Mouse (Mus musculus): ENCODE data around the gene B230307C23Rik. TPM values are rescaled to one million over a fixed set of nuclear protein-coding genes. Genes with fewer than 3 reads are reported as not detected.

The B230307C23Rik gene
- 26.9 TPM for polyA plus RNA-seq (2017; shearing (Covaris generic))

GRCm38 (mm10) chr16:97996616-97997382 is at the start of gene B230307C23Rik:
B230307C23Rik (plus strand) TSS chr16:97997315.

GRCm38 (mm10) chr16:97962151-97962948 is 34.8 kb upstream of the B230307C23Rik start, which contains the start of the genes C2cd2 and Zbtb21:
C2cd2 (minus strand) TSS chr16:97962598.
Zbtb21 (minus strand) TSS chr16:97962622.

Other genes with a start within 250 kb of the B230307C23Rik start
- gene Ripk4, start 233.5 kb upstream of the B230307C23Rik start, polyA plus RNA-seq (2017; shearing (Covaris generic)), result 0.14 TPM
- 19.3 TPM for gene Prdm15, start 145.5 kb upstream of the B230307C23Rik start, polyA plus RNA-seq (2017; shearing (Covaris generic))
- gene C2cd2, start 34.7 kb upstream of the B230307C23Rik start, polyA plus RNA-seq (2017; shearing (Covaris generic)), result 11.8 TPM
- 96.3 TPM for gene Zbtb21, start 34.7 kb upstream of the B230307C23Rik start, polyA plus RNA-seq (2017; shearing (Covaris generic))
- 6.1 TPM for gene A630089N07Rik, start 85.1 kb downstream of the B230307C23Rik start, polyA plus RNA-seq (2017; shearing (Covaris generic))